Mouse (Mus musculus) urinary bladder, postnatal 4 days (tissue): ENCODE measurements at regions not wholly inside any gene's neighbourhood (a gene's known extent, or its start where the extent isn't known, plus 50 kb on each side); places are given as distances from the start of the nearest gene placed in this dataset.

Source experiments
- DNase-seq, 2 experiments: peaks; one replicate each; pipeline ENCODE4 v3.0.0; 2021 to 2022; ENCODE audit warnings: low spot score in 2 of 2

DNA sequence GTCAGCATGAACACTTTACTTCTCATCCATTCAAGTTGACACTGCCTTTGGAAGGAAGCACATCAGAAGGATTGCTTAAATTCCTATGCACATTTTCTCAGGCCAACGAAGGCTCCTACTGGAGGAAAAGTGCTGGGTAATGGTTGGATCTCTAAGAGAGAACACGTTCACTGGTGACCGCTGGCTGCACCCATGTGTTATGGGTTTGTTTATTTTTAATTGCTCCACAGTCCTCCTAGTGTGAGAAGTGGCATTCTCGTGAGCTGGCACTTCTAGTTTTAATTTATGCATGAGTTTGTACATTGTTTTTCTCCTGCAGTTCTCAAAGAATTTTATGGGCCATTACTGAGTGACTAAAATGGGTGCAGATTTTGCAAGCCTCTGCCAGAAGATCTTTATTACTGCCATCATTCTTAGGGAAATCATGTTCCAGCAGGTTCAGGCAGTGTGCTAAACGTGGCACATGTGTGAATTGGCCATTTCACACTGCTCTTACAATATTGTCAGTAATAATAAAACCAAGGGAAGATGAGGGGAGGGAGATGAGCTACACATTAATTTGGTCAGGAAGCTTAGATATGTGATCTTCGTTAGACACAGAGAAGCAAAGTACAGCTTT lies 731.6 kb downstream of the Ttll7 start:
- DNase-seq: no peak

DNA sequence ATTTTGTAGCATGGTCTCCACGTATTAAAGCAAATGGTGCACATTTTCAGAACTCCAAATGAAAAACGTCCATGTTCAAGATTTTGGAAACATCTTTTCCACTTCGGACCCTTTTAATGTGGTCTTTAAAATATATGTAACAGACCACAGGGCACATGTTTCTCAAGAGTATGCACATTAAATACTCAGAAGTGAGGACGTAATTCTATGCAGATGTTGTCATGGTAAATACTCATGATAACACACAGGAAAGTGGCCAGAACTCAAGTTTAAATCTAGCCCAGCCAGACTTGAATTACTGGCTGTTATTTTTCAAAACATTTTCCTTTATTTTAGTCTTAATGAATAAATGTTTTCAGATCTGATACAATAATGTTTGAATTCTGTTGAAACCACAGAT lies 719.7 kb downstream of the Ttll7 start:
- DNase-seq: no peak

DNA sequence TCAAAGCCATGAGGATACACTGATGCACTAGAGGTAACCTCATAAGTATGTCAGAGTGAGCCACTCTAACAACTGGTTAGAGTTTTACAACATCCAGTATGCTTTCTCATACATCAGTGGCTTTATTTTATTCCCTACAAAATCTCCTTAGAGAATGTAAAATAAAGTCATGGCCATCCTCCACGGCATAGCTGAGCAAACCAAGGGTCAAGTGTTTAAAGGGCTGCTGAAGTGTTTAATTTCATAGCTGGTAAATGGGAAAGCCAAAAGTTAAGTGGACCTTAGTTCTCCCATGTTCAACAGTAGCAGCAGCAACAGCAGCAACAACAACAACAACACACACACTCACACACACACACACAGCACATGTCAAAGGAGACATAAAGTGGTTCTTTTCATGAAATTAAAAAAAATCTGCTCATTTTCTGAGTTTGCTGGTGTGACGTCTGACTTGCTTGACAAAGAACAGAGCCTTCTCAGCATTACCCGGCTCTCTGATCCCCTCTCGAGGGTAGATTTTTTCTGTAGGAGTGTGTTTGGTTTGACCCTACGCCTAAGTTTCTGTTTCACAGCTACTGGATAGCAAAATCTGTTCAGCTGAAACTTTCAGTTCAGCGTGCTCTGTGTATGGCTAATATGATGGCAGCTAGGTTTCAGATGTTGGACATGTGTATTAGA lies 693.3 kb downstream of the Ttll7 start:
- DNase-seq: no peak

DNA sequence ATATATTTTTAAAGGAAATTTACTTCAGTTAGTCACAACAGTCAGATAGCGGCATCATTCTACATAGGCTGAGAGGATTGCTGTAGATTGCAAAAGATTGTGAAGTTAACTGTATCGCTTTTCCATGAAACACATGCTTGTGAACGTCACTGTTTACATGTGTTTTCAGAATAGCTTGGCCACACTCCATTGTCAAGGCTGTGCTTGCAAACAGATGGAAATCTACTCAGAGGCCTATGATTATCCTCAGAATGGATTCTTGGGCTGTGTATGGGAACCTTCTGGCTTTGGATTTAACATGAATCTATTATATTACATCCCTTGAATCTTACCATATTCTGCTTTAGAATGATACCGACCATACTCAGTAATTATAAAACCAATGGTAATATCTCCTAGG lies 690.1 kb downstream of the Ttll7 start:
- DNase-seq: no peak

DNA sequence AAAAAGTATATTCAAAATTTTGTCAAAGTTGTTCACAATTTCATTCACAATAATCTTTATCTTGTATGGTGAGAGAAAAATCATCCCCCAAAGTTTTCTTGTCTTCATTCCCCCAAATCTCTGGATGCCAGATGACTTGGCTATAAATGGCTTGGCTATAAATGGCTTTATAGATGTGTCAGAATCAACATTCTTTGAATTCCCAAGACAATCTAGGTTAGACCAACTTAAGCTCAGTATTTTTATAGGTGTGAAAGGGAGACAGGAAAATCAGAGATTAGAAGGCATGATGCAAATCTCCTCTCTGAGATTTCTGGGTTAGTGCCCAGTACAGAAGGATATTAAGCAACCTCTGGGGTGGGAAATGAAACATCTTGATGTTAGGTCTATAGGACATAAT lies 685.4 kb downstream of the Ttll7 start:
- DNase-seq: no peak

DNA sequence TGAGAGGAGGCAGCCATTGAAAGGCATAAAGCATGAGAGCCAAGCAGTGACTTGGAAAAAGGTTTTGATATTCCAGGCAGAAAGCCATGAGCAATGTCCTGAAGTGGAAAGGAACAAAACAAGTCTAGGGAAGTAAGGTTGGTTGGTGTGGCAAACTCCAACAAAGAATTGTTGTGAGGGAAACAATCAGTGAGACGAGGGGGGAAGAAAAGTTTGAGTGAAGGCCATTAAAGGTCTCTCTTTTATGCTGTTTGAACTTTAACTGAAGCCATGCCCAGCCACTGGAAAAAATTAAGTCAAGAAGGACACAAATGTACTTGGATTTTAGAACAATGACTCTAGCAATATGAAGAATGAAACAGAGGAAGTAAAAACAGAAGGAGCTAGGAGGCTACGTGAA lies 680.0 kb downstream of the Ttll7 start:
- DNase-seq: no peak

DNA sequence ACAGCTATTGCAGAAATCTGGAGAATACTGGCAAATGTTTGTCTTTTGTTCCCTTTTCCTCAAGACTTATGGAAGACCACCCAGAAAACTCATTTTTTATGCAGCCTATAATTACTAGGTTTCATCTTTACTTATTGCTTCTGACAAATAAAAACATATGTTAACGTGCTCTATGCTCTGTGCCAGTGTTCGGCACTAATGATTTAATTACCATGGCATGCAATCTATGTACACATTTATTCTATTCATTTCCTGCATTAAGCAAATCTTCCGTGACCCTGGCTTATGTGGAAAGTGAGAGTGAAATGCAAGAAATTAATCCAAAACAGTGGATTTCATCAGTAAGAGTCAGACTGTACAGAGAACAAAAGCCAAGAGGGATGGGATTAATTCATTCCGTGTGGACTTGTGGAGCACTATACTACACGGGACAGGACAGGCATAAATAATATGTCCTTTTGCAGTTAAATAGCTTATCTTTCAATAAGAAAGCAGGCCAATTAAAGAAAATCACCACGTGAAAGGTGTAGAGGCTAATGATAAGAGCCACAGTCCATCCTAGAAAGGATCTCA lies 679.5 kb downstream of the Ttll7 start:
- no peak for DNase-seq
